Mouse (Mus musculus) cerebellum, adult 11-12 months (tissue): ENCODE data around the gene Hbb-bt.
"Not testable (repeated sequence)": the region's sequence is repeated elsewhere in the genome, so short reads cannot be mapped to it uniquely, and the experiment has no call there.

Experiments used
- DNase-seq: peaks from one replicate; pipeline ENCODE4 v3.0.0; 2022

Hbb-bt gene

DNA sequence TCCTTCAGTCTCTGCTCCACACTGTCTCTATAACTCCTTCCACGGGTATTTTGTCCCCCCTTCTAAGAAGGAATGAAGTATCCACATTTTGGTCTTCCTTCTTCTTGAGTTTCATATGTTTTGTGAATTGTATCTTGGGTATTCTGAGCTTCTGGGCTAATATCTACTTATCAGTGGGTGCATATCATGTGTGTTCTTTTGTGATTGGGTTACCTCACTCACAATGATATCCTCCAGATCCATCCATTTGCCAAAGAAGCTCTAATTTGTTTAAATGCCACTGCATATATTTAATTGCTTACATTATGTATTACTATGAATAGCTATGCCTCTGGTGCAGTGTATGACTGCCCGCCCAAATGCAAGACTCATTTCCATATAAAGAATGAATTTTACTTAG is 5.7 kb downstream of the Hbb-bt start:
- not testable (repeated sequence) for DNase-seq

DNA sequence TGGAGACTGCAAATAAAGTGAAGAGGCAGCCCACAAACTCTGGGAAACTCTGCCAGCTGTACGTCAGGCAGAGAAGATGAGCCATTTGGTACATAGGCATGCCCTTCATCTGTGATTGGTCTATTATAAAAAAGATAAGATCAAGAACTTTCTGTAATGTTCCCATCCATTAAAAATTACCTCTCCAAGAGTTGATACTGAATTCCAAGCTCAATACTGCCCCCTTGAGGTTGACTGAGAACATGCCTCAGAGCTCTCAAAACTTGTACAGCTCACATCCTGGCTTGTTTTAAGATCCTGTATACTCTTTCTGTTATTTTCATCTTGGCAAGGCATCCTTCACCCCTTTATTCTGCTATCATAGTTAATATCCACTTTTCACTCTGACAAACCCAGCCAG is 6.9 kb downstream of the Hbb-bt start:
- no peak for DNase-seq

DNA sequence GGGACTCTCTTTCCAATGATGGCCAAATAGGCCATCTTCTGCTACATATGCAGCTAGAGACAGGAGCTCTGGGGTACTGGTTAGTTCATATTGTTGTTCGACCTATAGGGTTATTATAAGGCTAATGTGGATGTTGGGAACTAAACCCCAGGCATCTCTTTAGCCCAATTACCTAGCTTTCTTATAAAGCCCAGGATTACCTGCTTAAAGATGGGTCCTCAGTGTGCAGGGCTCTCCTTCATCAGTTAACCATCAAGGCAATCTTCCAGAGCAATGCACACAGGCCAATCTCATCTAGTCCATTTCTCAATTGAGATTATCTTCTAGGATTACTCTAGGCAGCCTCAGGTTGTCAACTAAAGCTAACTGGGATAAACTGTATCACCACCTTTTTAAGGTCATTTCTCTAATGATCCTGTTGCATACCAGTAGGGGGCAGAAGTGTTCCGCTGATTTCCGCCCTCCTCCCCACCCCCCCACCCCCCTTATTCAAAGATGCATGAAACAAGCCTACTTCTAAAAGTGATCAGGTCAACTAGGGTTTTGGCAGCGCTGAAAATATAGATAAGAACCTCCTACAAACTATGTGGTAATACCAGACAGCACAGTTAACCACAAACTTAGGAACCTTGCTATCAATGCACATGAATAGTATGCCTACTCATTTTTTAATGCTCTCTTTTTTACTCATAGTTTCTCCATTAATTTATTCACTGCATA is 21.0 kb downstream of the Hbb-bt start:
- no peak for DNase-seq

DNA sequence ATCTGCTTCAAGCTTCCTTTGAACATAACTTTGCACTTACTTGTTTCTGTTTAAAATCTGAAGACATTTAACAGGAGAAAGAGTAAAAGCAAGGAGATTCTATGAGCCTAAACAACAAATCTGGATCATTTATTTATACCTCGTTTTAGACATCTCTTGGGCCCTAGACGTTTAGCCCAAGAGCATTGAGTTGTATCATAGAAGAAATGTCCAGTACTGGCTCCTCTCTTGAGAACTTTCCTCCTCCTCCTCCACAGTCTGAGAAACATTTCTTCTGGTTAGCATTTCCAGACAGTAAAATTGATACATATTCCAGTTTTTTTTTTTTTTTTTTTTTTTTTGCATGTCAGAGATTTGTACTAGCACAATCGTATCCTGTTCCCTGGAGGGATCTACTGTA is 22.1 kb downstream of the Hbb-bt start, which contains the start of gene Olfr67:
Olfr67 (minus strand) TSS at position 101 of the 400 bp plus-strand sequence.
- DNase-seq = no peak

DNA sequence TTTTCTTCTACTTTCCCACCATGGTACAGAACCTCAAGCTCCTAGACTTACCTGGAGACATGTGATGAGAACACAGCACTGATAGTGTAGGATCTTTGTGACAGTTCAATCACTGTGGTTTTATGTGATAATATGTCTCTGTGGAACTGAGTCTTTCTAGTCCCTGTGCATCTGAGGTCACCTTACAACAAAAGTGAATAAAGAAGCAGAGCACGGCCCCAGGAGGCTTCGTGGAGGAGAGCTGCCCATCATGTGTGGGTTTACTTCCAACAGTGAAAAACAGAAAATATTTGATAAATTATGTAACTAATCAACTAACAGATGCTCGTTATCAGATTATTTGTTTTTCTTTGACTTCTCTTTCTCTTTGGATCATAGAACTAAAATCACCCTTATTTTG is 34.2 kb downstream of the Hbb-bt start, which contains the start of gene Olfr68:
Olfr68 (minus strand) TSS at position 101 of the 400 bp plus-strand sequence.
- no peak for DNase-seq

DNA sequence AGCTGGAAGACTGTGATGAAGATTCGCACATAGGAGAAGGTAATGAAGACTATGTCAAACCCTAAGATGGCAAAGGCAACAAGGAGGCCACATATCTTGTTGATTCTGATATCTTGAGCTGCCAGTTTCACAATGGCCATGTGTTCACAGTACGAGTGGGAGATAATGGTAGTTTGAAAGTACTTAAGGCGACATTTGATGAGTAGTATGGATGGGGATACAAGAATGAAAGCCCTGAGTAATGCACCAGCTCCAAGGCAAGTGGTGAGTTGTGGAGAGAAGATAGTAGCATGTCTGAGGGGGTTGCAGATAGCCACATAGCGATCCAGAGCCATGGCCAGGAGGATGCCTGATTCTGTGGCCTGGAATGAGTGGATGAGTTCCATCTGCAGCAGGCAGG is 36.1 kb downstream of the Hbb-bt start:
- DNase-seq = not testable (repeated sequence)

DNA sequence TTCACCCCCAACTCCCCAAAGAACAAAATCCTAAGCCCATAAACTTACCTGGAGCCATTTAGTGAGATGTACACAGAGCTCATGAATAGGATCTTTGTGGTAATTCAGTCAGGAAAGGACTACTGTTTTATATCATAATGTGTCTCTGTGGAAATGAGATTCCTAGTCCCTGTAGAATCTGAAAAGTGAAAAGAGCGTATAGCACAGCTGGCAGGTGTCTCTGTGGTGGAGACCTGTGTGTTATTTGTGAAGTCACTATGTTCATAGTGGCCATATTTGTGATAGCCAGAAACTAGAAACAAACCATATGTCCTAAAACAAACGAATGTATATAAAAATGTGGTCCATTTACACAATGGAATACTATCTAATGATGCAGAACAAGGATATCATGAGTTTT is 42.3 kb downstream of the Hbb-bt start, which contains the start of gene Olfr69:
Olfr69 (minus strand) TSS at position 101 of the 400 bp plus-strand sequence.
- DNase-seq = no peak

DNA sequence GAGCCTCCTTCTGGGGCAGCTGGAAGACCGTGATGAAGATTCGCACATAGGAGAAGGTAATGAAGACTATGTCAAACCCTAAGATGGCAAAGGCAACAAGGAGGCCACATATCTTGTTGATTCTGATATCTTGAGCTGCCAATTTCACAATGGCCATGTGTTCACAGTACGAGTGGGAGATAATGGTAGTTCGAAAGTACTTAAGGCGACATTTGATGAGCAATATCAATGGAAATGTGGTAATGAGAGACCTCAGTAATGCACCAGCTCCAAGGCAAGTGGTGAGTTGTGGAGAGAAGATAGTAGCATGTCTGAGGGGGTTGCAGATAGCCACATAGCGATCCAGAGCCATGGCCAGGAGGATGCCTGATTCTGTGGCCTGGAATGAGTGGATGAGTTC is 46.1 kb downstream of the Hbb-bt start:
- not testable (repeated sequence) for DNase-seq
